Mouse (Mus musculus) hindbrain, embryonic 16.5 days (tissue): ENCODE measurements around the gene Tnfrsf18. TPM values are rescaled to one million over a fixed set of nuclear protein-coding genes. Genes with fewer than 3 reads are reported as not detected.

ENCODE experiments used
- ATAC-seq: fragments of 200-750 bp; cut with Nextera tagmentation; 2 replicates; pipeline ENCODE4 v1.8.0; 2017; ENCODE audit warnings: moderate TSS enrichment, moderate library complexity
- H3K27ac ChIP-seq: fragments of 300-500 bp; sonication (generic); 2 replicates; pipeline ENCODE4 v1.5.1; 2014; ENCODE audit warnings: low read depth, mild to moderate bottlenecking, control low read depth, low read length, moderate library complexity
- H3K27me3 ChIP-seq: fragments of 300-500 bp; sonication (generic); replicated peaks from 2 replicates; pipeline ENCODE4 v1.6.1; 2014; ENCODE audit warnings: low read length; ENCODE audit not compliant: control insufficient read depth, insufficient read depth
- H3K36me3 ChIP-seq: fragments of 300-500 bp; sonication (generic); 2 replicates; pipeline ENCODE4 v1.6.1; 2014; ENCODE audit warnings: mild to moderate bottlenecking, low read length, moderate library complexity, mixed read lengths; ENCODE audit not compliant: control insufficient read depth, insufficient read depth
- H3K4me1 ChIP-seq: fragments of 300-500 bp; sonication (generic); 2 replicates; pipeline ENCODE4 v1.6.1; 2014; ENCODE audit warnings: low read depth, low read length; ENCODE audit not compliant: control insufficient read depth, insufficient read depth
- H3K4me2 ChIP-seq: fragments of 300-500 bp; sonication (generic); 2 replicates; pipeline ENCODE4 v1.6.1; 2014; ENCODE audit warnings: mild to moderate bottlenecking, low read length, control low read depth, moderate library complexity
- H3K4me3 ChIP-seq: fragments of 300-500 bp; sonication (generic); 2 replicates; pipeline ENCODE4 v1.5.1; 2014; ENCODE audit warnings: mild to moderate bottlenecking, low read length, control low read depth, moderate library complexity
- H3K9ac ChIP-seq: fragments of 300-500 bp; sonication (generic); 2 replicates; pipeline ENCODE4 v1.6.1; 2014; ENCODE audit warnings: low read depth, mild to moderate bottlenecking, control low read depth, low read length, moderate library complexity
- H3K9me3 ChIP-seq: fragments of 300-500 bp; sonication (generic); 2 replicates; pipeline ENCODE4 v1.6.1; 2014; ENCODE audit warnings: mild to moderate bottlenecking, low read length, moderate library complexity; ENCODE audit not compliant: control insufficient read depth
- WGBS: fragments of 180-500 bp; shearing (Covaris S2); extraction: QIAGEN DNeasy Blood & Tissue Kit; methylation state at CpG from one replicate; pipeline ENCODE4 v1.1.7; 2014; 5-methylcytosine and 5-hydroxymethylcytosine counted together
- polyA plus RNA-seq: library from polyadenylated mRNA; unstranded; fragments of >200 nt; fragmentation: Nextera tagmentation; extraction: Ambion mirVana; gene quantifications from 2 replicates; pipeline ENCODE4 v1.2.1, GENCODE M21; 2015

Tnfrsf18 gene
- polyA plus RNA-seq, result 1.7 and 1.8 TPM in 2 replicates

DNA sequence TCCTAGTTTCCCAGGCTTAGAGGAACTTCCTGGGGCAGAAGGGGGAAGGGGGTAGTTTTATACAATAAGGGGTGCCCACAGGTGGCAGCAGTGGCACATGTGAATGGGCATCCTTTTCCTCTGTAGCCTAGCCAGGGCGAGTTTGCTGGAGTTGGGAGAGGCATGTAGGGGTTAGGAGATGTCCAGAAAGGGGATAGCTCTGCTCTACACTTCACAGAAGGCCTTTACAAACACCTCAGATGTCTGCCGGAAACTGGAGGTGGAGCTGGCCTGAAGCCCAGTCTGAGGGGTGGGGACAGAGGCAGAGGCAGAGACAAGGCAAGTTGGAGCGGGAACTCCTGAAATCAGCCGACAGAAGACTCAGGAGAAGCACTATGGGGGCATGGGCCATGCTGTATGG, at the start of gene Tnfrsf18:
Tnfrsf18 (plus strand) TSS at position 152 of the 400 bp plus-strand sequence.
- no peak within 1 kb of the TSS for H3K27ac ChIP-seq
- 54% methylated on average over 4 of the region's 4 CpGs for WGBS
- H3K36me3 ChIP-seq, result peaks cover 5% of the 10 kb centered on the region; the same call in 1 of the 2 replicates
- no peak for ATAC-seq
- H3K4me3 ChIP-seq, result no peak within 1 kb of the TSS
- H3K9ac ChIP-seq, result no peak within 1 kb of the TSS
- peaks cover 8% of the 10 kb centered on the region for H3K4me1 ChIP-seq
- H3K27me3 ChIP-seq, result no peaks in the 10 kb centered on the region
- H3K9me3 ChIP-seq, result no peaks in the 10 kb centered on the region
- H3K4me2 ChIP-seq, result no peak within 1 kb of the TSS

GRCm38 (mm10) chr4:155981436-155982082, 44.4 kb upstream of the Tnfrsf18 start:
- Histone ChIP-seq H3K4me3 (no peak overlapping the region), H3K27me3 (no peaks in the 10 kb centered on the region), H3K9ac (no peak overlapping the region), H3K36me3 (no peaks in the 10 kb centered on the region), H3K4me2 (no peak overlapping the region), H3K27ac (no peak overlapping the region), H3K9me3 (no peaks in the 10 kb centered on the region), H3K4me1 (no peaks in the 10 kb centered on the region)
- ATAC-seq, result no peak
- WGBS, result 82% methylated on average over 12 of the region's 12 CpGs

- Histone ChIP-seq H3K36me3 (no peaks in the 10 kb centered on the region), H3K4me2 (no peak overlapping the region), H3K4me1 (no peaks in the 10 kb centered on the region), H3K27ac (no peak overlapping the region), H3K27me3 (no peaks in the 10 kb centered on the region), H3K9ac (no peak overlapping the region), H3K9me3 (no peaks in the 10 kb centered on the region), H3K4me3 (no peak overlapping the region)
- ATAC-seq, result no peak
- 4% methylated on average over 2 of the region's 2 CpGs for WGBS
These were observed 42.2 kb upstream of the Tnfrsf18 start for GRCm38 (mm10) chr4:155983788-155984187.

DNA sequence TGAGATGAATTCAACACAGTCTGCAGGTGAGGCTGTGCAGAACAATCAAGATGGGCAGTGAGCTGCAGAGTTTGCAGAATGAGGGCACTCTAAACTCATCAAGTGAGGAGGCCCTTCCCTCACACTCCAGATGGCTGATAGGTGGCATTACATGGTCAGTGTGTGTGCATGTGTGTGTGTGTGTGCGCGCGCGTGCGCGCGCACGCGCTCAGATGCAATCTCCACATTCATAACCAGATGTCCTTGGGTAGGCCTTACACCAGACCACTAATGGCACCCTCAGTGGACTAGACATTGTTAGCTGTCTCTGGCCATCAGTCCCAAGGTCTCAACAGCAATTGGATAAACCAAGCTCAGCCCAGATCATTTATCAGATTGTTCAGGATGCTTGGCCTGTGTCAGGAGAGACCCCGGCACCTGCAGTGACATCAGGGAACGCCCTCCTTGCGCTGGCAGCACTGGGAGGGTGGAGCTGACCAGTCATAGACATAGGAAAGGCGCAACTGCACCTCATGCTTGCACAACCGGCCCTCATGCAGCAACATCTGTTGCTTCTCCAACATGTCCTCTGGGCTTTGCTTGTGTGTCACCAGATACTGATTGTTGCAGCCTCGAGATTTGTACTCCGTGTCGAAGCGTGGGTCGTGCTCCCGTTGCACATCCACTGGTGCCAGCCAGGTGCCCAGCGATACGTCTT, 34.6 kb upstream of the Tnfrsf18 start:
- Histone ChIP-seq H3K27me3 (no peaks in the 10 kb centered on the region), H3K27ac (peak overlapping the region; percentile 97), H3K4me2 (peak overlapping the region; percentile 95), H3K36me3 (no peaks in the 10 kb centered on the region), H3K9ac (peak overlapping the region; percentile 91), H3K9me3 (no peaks in the 10 kb centered on the region), H3K4me3 (peak overlapping the region; percentile 80), H3K4me1 (peaks cover 21% of the 10 kb centered on the region)
- WGBS, result 88% methylated on average over 22 of the region's 22 CpGs
- ATAC-seq, result no peak

- ATAC-seq, result no peak; the same call in 1 of the 2 replicates
- peak overlapping the region; percentile 80 for H3K4me3 ChIP-seq
- no peaks in the 10 kb centered on the region for H3K36me3 ChIP-seq
- peak overlapping the region; percentile 91 for H3K9ac ChIP-seq
- no peaks in the 10 kb centered on the region for H3K27me3 ChIP-seq
- peak overlapping the region; percentile 95 for H3K4me2 ChIP-seq
- H3K4me1 ChIP-seq, result peaks cover 21% of the 10 kb centered on the region
- 24% methylated on average over 34 of the region's 37 CpGs for WGBS
- no peaks in the 10 kb centered on the region for H3K9me3 ChIP-seq
- peak overlapping the region; percentile 97 for H3K27ac ChIP-seq
These were observed 34.1 kb upstream of the Tnfrsf18 start for GRCm38 (mm10) chr4:155991908-155992230.

DNA sequence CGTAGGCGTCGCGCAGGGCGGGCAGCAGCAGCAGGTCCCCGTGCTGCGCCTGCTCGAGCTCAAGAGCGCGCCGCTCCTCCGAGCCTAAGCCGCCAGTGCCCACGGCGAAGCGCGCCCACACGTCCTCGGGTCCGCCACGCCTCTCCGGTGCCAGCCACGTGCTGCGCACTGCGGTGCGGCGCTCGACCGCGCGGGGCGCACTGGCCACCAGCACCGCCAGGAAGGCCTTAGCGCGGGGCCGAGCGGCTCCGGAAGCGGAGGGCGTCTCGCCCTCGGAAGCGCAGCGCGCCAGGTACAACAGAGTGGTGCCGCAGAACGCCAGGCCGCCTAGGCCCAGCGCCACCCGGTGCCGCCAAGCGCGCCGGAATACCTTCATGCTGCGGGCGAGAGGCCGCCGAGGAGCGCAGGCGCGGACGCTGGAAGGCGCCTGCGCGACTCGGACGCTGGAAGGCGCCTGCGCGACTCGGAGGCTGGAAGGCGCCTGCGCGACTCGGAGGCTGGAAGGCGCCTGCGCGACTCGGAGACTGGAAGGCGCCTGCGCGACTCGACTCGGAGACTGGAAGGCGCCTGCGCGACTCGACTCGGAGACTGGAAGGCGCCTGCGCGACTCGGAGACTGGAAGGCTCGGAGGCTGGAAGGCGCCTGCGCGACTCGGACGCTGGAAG, 33.6 kb upstream of the Tnfrsf18 start, which contains the start of the genes B3galt6 and Sdf4:
B3galt6 (minus strand) TSS at position 409 of the 665 bp plus-strand sequence.
Sdf4 (plus strand) TSS at position 632 of the 665 bp plus-strand sequence.
- WGBS, result under 1% methylated on average over 73 of the region's 99 CpGs
- H3K4me2 ChIP-seq, result peak within 1 kb of the TSS; percentile 95
- peak within 1 kb of the TSS; percentile 80 for H3K4me3 ChIP-seq
- no peaks in the 10 kb centered on the region for H3K9me3 ChIP-seq
- peaks cover 2% of the 10 kb centered on the region for H3K36me3 ChIP-seq
- ATAC-seq, result peak; percentile 90
- H3K9ac ChIP-seq, result peak within 1 kb of the TSS; percentile 91
- peaks cover 21% of the 10 kb centered on the region for H3K4me1 ChIP-seq
- no peaks in the 10 kb centered on the region for H3K27me3 ChIP-seq
- peak within 1 kb of the TSS; percentile 97 for H3K27ac ChIP-seq

GRCm38 (mm10) chr4:155992906-155993547, 32.9 kb upstream of the Tnfrsf18 start:
- peak; percentile 86 for ATAC-seq
- H3K9me3 ChIP-seq, result no peaks in the 10 kb centered on the region
- no peaks in the 10 kb centered on the region for H3K27me3 ChIP-seq
- peaks cover 7% of the 10 kb centered on the region for H3K36me3 ChIP-seq
- peak overlapping the region; percentile 69 for H3K4me2 ChIP-seq
- peaks cover 21% of the 10 kb centered on the region for H3K4me1 ChIP-seq
- whole genome bisulfite sequencing, result 0% methylated on average over 64 of the region's 70 CpGs
- H3K9ac ChIP-seq, result peak overlapping the region; percentile 82
- H3K27ac ChIP-seq, result peak overlapping the region; percentile 97
- peak overlapping the region; percentile 80 for H3K4me3 ChIP-seq

DNA sequence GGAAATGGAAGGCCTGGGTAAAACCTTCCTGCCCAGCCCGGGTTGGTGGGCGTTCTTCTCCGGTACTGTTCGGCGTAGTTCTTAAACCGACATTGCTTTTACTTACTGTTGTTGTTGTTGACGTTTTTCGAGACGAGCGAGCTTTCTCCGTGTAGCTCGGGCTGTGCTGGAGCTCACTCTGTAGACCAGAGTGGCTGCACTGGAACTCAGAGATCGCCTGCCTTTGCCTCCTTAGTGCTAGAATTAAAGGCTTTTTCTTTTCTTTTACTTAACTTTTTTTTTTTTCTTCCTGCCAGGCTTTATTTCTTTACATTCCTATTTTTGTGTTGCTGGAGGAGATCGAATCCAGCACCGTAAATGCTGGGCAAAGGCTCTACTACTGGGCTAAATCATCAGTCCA, 32.4 kb upstream of the Tnfrsf18 start:
- H3K9ac ChIP-seq, result peak overlapping the region; percentile 82
- H3K9me3 ChIP-seq, result no peaks in the 10 kb centered on the region
- H3K36me3 ChIP-seq, result peaks cover 9% of the 10 kb centered on the region
- peak overlapping the region; percentile 80 for H3K4me3 ChIP-seq
- 6% methylated on average over 15 of the region's 15 CpGs for WGBS
- peak overlapping the region; percentile 69 for H3K4me2 ChIP-seq
- no peaks in the 10 kb centered on the region for H3K27me3 ChIP-seq
- H3K4me1 ChIP-seq, result peaks cover 21% of the 10 kb centered on the region
- peak overlapping the region; percentile 97 for H3K27ac ChIP-seq
- ATAC-seq, result no peak; the same call in 1 of the 2 replicates
